Mouse (Mus musculus) frontal cortex, postnatal 10 days (tissue): ENCODE data around the gene Tom1l2.

Source experiments
- DNase-seq, 2 experiments: peaks; one replicate each; pipeline ENCODE4 v3.0.0; 2022; ENCODE audit warnings: low spot score in 2 of 2, mixed read lengths in 1 of 2

The Tom1l2 gene

GRCm38 (mm10) chr11:60178005-60178404 lies 174.7 kb downstream of the Tom1l2 start:
- no peak for DNase-seq

DNA sequence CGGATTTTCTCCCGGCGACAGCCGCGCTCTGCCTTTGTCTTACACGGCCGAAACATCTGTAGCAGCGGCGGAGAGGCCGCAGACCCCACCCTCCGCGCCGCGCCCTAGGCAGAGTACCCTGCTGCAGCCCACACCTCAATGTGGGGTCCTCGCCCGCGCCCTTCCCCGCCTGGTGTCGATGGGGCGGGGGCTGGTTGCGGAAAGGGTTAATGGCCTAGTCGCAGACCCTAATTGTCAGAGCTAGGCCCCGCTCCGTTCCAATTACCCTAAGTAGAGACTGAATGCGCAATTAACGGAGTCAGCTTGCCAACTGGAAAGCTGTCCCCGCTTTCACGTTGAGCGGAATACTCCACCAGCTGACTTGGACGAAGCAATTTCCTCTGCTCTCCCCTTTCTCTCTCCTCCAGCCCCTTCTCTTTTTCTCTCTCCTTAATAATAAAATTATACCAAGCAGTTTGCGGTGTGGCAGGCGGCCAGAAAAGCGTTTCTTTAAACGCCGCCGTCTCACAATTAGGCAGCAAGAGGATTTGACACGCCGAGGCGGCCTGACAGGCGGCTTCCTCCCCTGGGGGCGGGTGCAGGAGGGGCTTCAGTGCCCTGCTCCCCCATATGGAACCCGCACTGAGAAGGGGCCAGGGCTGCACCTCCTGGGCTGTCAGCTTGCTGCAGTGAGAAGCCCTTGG lies 175.6 kb downstream of the Tom1l2 start:
- peak; percentile 72 to 76 for DNase-seq
